Mouse (Mus musculus) stomach, postnatal 0 days (tissue): ENCODE data around the gene Efnb3. TPM values are rescaled to one million over a fixed set of nuclear protein-coding genes. Genes with fewer than 3 reads are reported as not detected.

Source experiments
- ATAC-seq: fragments of 200-750 bp; cut with Nextera tagmentation; 2 replicates; pipeline ENCODE4 v1.8.0; 2017; ENCODE audit not compliant: low FRiP score, low TSS enrichment
- DNase-seq: peaks from one replicate; pipeline ENCODE4 v3.0.0-alpha.2; 2016; ENCODE audit warnings: low spot score
- H3K27ac ChIP-seq: fragments of 300-500 bp; sonication (generic); replicated peaks from 2 replicates; pipeline ENCODE4 v1.5.1; 2014; ENCODE audit warnings: mild to moderate bottlenecking, control low read depth
- H3K27me3 ChIP-seq: fragments of 300-500 bp; sonication (generic); 2 replicates; pipeline ENCODE4 v1.6.1; 2014; ENCODE audit warnings: low read length; ENCODE audit not compliant: control insufficient read depth, insufficient read depth
- H3K36me3 ChIP-seq: fragments of 300-500 bp; sonication (generic); 2 replicates; pipeline ENCODE4 v1.6.1; 2014; ENCODE audit warnings: low read length, mixed read lengths; ENCODE audit not compliant: control insufficient read depth, insufficient read depth
- H3K4me1 ChIP-seq: fragments of 300-500 bp; sonication (generic); replicated peaks from 2 replicates; pipeline ENCODE4 v1.6.1; 2014; ENCODE audit warnings: antibody characterized with exemption; ENCODE audit not compliant: control insufficient read depth, insufficient read depth
- H3K4me2 ChIP-seq: fragments of 300-500 bp; sonication (generic); replicated peaks from 2 replicates; pipeline ENCODE4 v1.6.1; 2014; ENCODE audit warnings: low read depth, mild to moderate bottlenecking, control low read depth, moderate library complexity
- H3K4me3 ChIP-seq: fragments of 300-500 bp; sonication (generic); 2 replicates; pipeline ENCODE4 v1.5.1; 2014; ENCODE audit warnings: low read depth, low read length, control low read depth
- H3K9ac ChIP-seq: fragments of 300-500 bp; sonication (generic); 2 replicates; pipeline ENCODE4 v1.6.1; 2014; ENCODE audit warnings: mild to moderate bottlenecking, low read length, control low read depth, mixed read lengths
- H3K9me3 ChIP-seq: fragments of 300-500 bp; sonication (generic); 2 replicates; pipeline ENCODE4 v1.6.1; 2016; ENCODE audit warnings: low read length; ENCODE audit not compliant: control insufficient read depth
- CTCF ChIP-seq: IDR thresholded peaks from 2 replicates; pipeline ENCODE4 v1.5.1; 2016; ENCODE audit warnings: antibody characterized with exemption, low read depth, mild to moderate bottlenecking, moderate library complexity
- EP300 ChIP-seq: optimal IDR thresholded peaks from 2 replicates; pipeline ENCODE3; 2016; ENCODE audit warnings: antibody characterized with exemption
- WGBS: fragments of 180-500 bp; shearing (Covaris S2); extraction: QIAGEN DNeasy Blood & Tissue Kit; methylation state at CpG from one replicate; pipeline ENCODE4 v1.1.7; 2014; 5-methylcytosine and 5-hydroxymethylcytosine counted together
- polyA plus RNA-seq: library from polyadenylated mRNA; unstranded; fragments of >200 nt; fragmentation: Nextera tagmentation; extraction: Ambion mirVana; gene quantifications from 2 replicates; pipeline ENCODE4 v1.2.1, GENCODE M21; 2015

Efnb3 gene
- polyA plus RNA-seq, 1 experiment from 2014 or later = 3.9 TPM

DNA sequence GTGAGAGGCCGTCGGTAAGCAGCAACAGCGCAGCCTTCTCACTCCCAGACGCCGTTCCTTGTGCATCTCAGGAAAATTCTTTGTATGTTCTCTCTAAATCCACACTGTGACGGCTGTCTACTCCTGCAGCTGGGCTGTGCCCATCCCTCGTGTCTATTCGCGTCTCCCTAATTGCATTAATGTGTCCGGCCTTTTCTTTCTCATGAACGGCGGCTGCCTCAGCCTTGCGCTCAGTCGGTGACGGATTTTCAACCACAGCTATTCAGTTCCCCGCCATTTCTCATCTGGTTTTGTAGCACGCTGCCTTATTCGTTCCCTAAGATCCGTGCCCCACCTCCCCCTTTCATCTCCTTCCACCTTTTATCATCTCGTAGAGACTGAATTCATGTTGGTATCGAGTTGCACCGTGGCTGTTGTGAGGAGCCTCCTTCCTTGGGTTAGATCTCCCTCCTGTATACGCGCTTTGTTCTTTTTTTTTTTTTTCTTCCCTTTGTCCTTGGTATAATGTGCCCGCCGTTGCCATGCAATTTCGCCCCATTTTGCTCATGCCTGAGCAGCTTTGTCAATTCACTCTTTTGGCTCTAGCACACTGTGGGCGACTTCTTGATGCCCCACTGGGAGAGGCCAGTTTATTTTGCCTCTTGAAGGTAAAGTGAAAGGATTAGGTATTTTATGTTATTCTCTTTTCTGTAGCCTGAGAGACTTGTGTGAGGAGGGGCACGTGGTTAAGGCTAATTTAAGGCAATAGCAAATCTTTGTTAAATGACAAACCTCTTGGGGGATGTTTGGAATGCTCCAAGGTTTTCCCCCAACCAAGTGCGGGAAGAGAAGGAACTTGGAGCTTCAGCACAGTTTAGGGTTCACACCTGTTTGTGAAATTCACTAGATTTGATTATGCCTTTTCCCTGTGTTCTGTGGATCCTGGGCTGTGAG is 32.6 kb downstream of the Efnb3 start:
- peak overlapping the region; percentile 50 for H3K4me2 ChIP-seq
- H3K9me3 ChIP-seq = no peaks in the 10 kb centered on the region
- no peak for DNase-seq
- 0 out of 2 replicates have a peak overlapping the region, but pooled peaks have one; percentile 30 for H3K27ac ChIP-seq
- no peaks in the 10 kb centered on the region for H3K36me3 ChIP-seq
- TF ChIP-seq EP300 (no peak), CTCF (no peak)
- 16% methylated on average over 30 of the region's 30 CpGs for WGBS
- no peaks in the 10 kb centered on the region for H3K27me3 ChIP-seq
- no peak for ATAC-seq
- H3K4me1 ChIP-seq = no peaks in the 10 kb centered on the region
- peak overlapping the region; percentile 22; the same call in 1 of the 2 replicates for H3K4me3 ChIP-seq
- H3K9ac ChIP-seq = peak overlapping the region; percentile 35; the same call in 1 of the 2 replicates

DNA sequence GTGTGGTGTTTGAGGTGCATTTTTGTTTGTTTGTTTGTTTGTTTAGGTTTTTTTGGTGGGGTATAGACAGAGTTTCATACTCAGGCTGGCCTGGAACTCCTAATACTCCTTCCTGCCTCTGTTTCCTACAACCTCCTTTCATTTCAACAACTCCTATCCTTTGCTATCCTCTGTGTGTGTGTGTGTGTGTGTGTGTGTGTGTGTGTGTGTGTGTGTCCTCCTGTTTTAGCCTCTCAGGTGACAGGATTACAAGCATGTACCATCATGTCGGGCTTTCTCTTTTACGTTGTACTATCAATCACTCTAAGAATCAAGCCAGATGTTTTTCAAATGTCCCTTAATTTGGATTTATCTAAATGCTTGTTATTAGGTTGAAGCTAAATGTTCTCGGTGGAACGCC is 33.4 kb downstream of the Efnb3 start:
- Histone ChIP-seq H3K4me2 (peak overlapping the region; percentile 50), H3K9me3 (no peaks in the 10 kb centered on the region), H3K36me3 (no peaks in the 10 kb centered on the region), H3K27ac (no peak overlapping the region), H3K27me3 (no peaks in the 10 kb centered on the region), H3K4me3 (no peak overlapping the region; the same call in 1 of the 2 replicates), H3K9ac (no peak overlapping the region), H3K4me1 (no peaks in the 10 kb centered on the region)
- TF ChIP-seq CTCF = no peak
- no peak for TF ChIP-seq EP300
- ATAC-seq = no peak
- 38% methylated on average over 4 of the region's 4 CpGs for WGBS
- no peak for DNase-seq

DNA sequence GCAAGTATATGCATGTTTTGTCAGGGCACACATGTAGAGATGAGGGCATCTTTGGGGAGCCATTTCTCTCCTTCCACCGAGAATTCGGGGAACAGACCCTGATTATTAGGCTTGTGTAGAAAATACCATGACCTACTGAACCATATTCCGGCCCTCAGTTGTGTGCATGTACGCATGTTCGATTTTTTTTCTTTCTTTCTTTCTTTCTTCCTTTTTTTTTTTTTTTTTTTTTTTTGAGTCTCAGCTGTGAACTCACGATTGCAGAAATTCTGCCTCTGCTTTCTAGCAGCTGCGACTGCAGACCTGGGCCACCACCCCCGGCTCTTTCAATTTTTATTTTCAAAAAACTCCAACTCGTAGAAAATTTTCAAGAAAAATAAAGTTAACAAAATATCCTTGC is 34.3 kb downstream of the Efnb3 start:
- ATAC-seq (no peak), DNase-seq (no peak)
- Histone ChIP-seq H3K9ac (no peak overlapping the region), H3K9me3 (no peaks in the 10 kb centered on the region), H3K27me3 (no peaks in the 10 kb centered on the region), H3K4me3 (no peak overlapping the region), H3K4me1 (no peaks in the 10 kb centered on the region), H3K27ac (no peak overlapping the region), H3K4me2 (no peak overlapping the region), H3K36me3 (no peaks in the 10 kb centered on the region)
- TF ChIP-seq EP300 = no peak
- WGBS = 85% methylated on average over 9 of the region's 9 CpGs

DNA sequence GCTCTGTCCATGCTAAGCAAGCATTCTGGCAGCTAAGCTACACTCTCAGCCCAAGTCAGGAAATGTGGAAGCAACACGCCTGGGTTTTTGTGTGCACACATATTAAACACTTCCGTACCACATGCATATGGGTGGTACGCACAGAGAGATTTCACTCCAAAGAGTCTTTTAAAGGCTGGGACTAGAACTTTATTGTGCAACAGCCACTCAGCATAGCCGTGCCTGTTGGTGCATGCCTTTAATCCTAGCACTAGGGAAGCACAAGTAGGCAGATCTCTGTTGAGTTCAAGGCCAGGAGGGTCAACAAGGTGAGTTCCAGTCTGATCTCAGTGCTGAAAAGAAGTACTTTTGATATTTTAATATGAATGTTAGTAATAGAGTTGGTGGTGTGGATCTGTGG is 36.4 kb downstream of the Efnb3 start:
- Histone ChIP-seq H3K9me3 (no peaks in the 10 kb centered on the region), H3K36me3 (no peaks in the 10 kb centered on the region), H3K4me1 (no peaks in the 10 kb centered on the region), H3K4me3 (no peak overlapping the region), H3K27ac (no peak overlapping the region), H3K9ac (no peak overlapping the region), H3K27me3 (no peaks in the 10 kb centered on the region), H3K4me2 (no peak overlapping the region)
- ATAC-seq (no peak), DNase-seq (no peak)
- TF ChIP-seq CTCF = no peak
- no peak for TF ChIP-seq EP300
- WGBS = 79% methylated on average over 4 of the region's 4 CpGs

DNA sequence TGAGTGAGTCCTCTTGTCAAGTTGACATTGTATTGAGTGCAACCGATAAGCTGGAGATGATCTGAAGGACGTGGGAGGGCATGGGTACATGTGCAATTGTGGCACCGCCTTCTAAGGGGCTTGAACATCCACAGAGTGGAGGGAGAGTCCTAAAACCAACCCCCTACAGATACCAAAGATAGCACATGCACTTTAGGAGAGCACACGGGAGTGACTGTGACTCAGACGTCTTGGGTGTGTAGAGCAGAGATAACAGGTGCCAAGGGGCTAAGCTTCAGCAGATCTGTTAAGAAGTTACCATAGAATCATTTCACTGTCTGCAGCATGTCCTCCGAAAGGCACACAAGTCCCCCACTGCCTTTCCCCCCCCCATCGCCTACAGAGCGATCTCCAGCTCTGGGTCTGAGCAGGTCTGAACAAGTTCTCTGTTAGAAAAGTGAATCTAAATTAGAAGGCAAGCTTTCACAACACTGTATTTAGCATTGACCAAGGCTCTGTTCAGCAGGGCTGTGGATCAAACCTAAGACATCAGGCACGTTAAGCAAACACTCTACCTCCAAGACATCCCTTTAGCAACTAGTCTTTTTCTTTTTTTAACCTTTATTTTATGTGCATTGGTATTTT is 38.4 kb downstream of the Efnb3 start:
- DNase-seq (no peak), ATAC-seq (no peak)
- H3K9ac ChIP-seq = no peak overlapping the region
- no peaks in the 10 kb centered on the region for H3K9me3 ChIP-seq
- H3K27me3 ChIP-seq = no peaks in the 10 kb centered on the region
- WGBS = 66% methylated on average over 9 of the region's 9 CpGs
- no peak overlapping the region for H3K4me3 ChIP-seq
- no peaks in the 10 kb centered on the region for H3K4me1 ChIP-seq
- TF ChIP-seq EP300 = no peak
- H3K36me3 ChIP-seq = no peaks in the 10 kb centered on the region
- H3K4me2 ChIP-seq = no peak overlapping the region
- H3K27ac ChIP-seq = no peak overlapping the region

DNA sequence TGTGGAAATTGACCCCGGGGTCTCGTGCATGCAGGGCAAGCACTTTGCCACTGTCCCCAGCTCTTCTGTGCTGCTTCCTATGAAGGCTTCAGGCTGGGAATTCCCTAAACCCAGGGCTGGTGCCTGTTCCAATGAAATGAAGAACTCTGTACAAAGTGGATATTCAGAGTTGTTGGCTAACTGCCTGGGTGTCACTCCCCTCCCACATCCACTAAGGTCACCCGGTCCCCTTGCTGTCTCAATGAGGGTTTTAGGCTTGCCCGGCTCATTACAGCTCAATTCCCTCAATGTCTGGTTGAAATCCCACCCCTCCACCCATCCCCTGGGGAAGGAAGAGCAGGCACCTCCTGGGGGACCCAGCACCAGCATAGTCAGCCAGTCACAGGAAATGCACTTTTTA is 40.0 kb downstream of the Efnb3 start:
- Histone ChIP-seq H3K27me3 (no peaks in the 10 kb centered on the region), H3K9me3 (no peaks in the 10 kb centered on the region), H3K4me2 (no peak overlapping the region), H3K4me3 (no peak overlapping the region), H3K36me3 (no peaks in the 10 kb centered on the region), H3K4me1 (no peaks in the 10 kb centered on the region), H3K27ac (no peak overlapping the region), H3K9ac (no peak overlapping the region)
- 67% methylated on average over 4 of the region's 4 CpGs for WGBS
- ATAC-seq = no peak
- TF ChIP-seq CTCF (no peak), EP300 (no peak)
- no peak for DNase-seq
